Mouse (Mus musculus) urinary bladder, postnatal 14 days (tissue): ENCODE results near the gene Prkag3.

Source experiments
- DNase-seq: peaks from one replicate; pipeline ENCODE4 v3.0.0; 2021; ENCODE audit warnings: low spot score

Prkag3 gene

GRCm38 (mm10) chr1:74748643-74749271, at the start of gene Prkag3:
Gene Prkag3 (minus strand): TSS chr1:74749221.
- peak; percentile 66 for DNase-seq

GRCm38 (mm10) chr1:74797459-74797858, 48.4 kb upstream of the Prkag3 start:
- no peak for DNase-seq

GRCm38 (mm10) chr1:74795145-74795529, 46.1 kb upstream of the Prkag3 start:
- no peak for DNase-seq

- DNase-seq, result peak; percentile 67
Measured at GRCm38 (mm10) chr1:74794487-74795144, 45.6 kb upstream of the Prkag3 start.

- no peak for DNase-seq
Measured at GRCm38 (mm10) chr1:74792831-74793660, 44.0 kb upstream of the Prkag3 start.

- DNase-seq, result no peak
Measured at GRCm38 (mm10) chr1:74791249-74791648, 42.2 kb upstream of the Prkag3 start, which contains the start of gene Wnt10a. Gene Wnt10a (plus strand): TSS chr1:74791516.

- DNase-seq, result no peak
Measured at GRCm38 (mm10) chr1:74790095-74790494, 41.1 kb upstream of the Prkag3 start.

GRCm38 (mm10) chr1:74788603-74789176, 39.7 kb upstream of the Prkag3 start:
- DNase-seq, result no peak

GRCm38 (mm10) chr1:74787846-74788245, 38.8 kb upstream of the Prkag3 start:
- peak; percentile 85 for DNase-seq

- DNase-seq, result peak; percentile 75
Measured at GRCm38 (mm10) chr1:74784041-74784759, 35.2 kb upstream of the Prkag3 start.

GRCm38 (mm10) chr1:74783554-74783953, 34.5 kb upstream of the Prkag3 start:
- DNase-seq, result no peak

GRCm38 (mm10) chr1:74782045-74782444, 33.0 kb upstream of the Prkag3 start:
- peak; percentile 56 for DNase-seq

- no peak for DNase-seq
Measured at GRCm38 (mm10) chr1:74778934-74779486, 30.0 kb upstream of the Prkag3 start.

- peak; percentile 54 for DNase-seq
Measured at GRCm38 (mm10) chr1:74775816-74776215, 26.8 kb upstream of the Prkag3 start.

GRCm38 (mm10) chr1:74774062-74774461, 25.0 kb upstream of the Prkag3 start:
- no peak for DNase-seq

- peak; percentile 87 for DNase-seq
Measured at GRCm38 (mm10) chr1:74773136-74773535, 24.1 kb upstream of the Prkag3 start.

GRCm38 (mm10) chr1:74771931-74772620, 23.1 kb upstream of the Prkag3 start:
- no peak for DNase-seq

- no peak for DNase-seq
Measured at GRCm38 (mm10) chr1:74771845-74771930, 22.7 kb upstream of the Prkag3 start, which contains the start of gene Wnt6. Gene Wnt6 (plus strand): TSS chr1:74771892.

GRCm38 (mm10) chr1:74771467-74771844, 22.4 kb upstream of the Prkag3 start:
- DNase-seq, result no peak

- no peak for DNase-seq
Measured at GRCm38 (mm10) chr1:74770727-74771466, 21.9 kb upstream of the Prkag3 start.

- peak; percentile 81 for DNase-seq
Measured at GRCm38 (mm10) chr1:74763081-74763480, 14.1 kb upstream of the Prkag3 start.
